Mouse (Mus musculus): ENCODE data around the gene Ap2a1.

- TF ChIP-seq GATA1 (IDR thresholded peaks at IDR 0.05; ENCODE audit: low read length) (no peak), TAL1 (IDR thresholded peaks at IDR 0.05; ENCODE audit: low read length) (no peak)
These were observed 64.4 kb downstream of the Ap2a1 start for GRCm38 (mm10) chr7:44864595-44865542.

All from erythroblast, embryonic 14.5 days (primary cell).